Mouse (Mus musculus): Measurements from ENCODE around the gene Slc16a11.

Gene Slc16a11

GRCm38 (mm10) chr11:70177647-70178046 is 34.9 kb upstream of the Slc16a11 start:
- H3K27me3 ChIP-seq (ENCODE audit: insufficient read depth, low read length), result peaks cover 3% of the 10 kb centered on the region; the same call in 1 of the 2 replicates
- TF ChIP-seq NANOG (IDR thresholded peaks at IDR 0.05; ENCODE audit: borderline replicate concordance, low read length) (no peak), POU5F1 (IDR thresholded peaks at IDR 0.05; ENCODE audit: borderline replicate concordance, low read length) (no peak), CTCF (conservative IDR thresholded peaks at IDR 0.05; ENCODE audit: low read length) (peak; percentile 92)
- no peak overlapping the region for H3K4me3 ChIP-seq (replicated peaks; ENCODE audit: low read length)
- no peaks in the 10 kb centered on the region for H3K4me1 ChIP-seq (replicated peaks; ENCODE audit: low read depth, low read length)
- no peaks in the 10 kb centered on the region for H3K36me3 ChIP-seq (ENCODE audit: insufficient read depth, low read length)
- H3K9me3 ChIP-seq (ENCODE audit: low read length), result no peaks in the 10 kb centered on the region

- H3K9me3 ChIP-seq (ENCODE audit: low read length), result no peaks in the 10 kb centered on the region
- H3K4me1 ChIP-seq (replicated peaks; ENCODE audit: low read depth, low read length), result no peaks in the 10 kb centered on the region
- TF ChIP-seq NANOG (IDR thresholded peaks at IDR 0.05; ENCODE audit: borderline replicate concordance, low read length) (no peak), POU5F1 (IDR thresholded peaks at IDR 0.05; ENCODE audit: borderline replicate concordance, low read length) (no peak), CTCF (conservative IDR thresholded peaks at IDR 0.05; ENCODE audit: low read length) (no peak)
- H3K4me3 ChIP-seq (replicated peaks; ENCODE audit: low read length), result no peak overlapping the region
- H3K27me3 ChIP-seq (ENCODE audit: insufficient read depth, low read length), result peaks cover 3% of the 10 kb centered on the region; the same call in 1 of the 2 replicates
- no peaks in the 10 kb centered on the region for H3K36me3 ChIP-seq (ENCODE audit: insufficient read depth, low read length)
Observed at GRCm38 (mm10) chr11:70178311-70178710, 34.2 kb upstream of the Slc16a11 start.

- TF ChIP-seq NANOG (IDR thresholded peaks at IDR 0.05; ENCODE audit: borderline replicate concordance, low read length) (no peak), POU5F1 (IDR thresholded peaks at IDR 0.05; ENCODE audit: borderline replicate concordance, low read length) (no peak), CTCF (conservative IDR thresholded peaks at IDR 0.05; ENCODE audit: low read length) (no peak)
- H3K4me1 ChIP-seq (replicated peaks; ENCODE audit: low read depth, low read length), result no peaks in the 10 kb centered on the region
Observed at GRCm38 (mm10) chr11:70178756-70179155, 33.8 kb upstream of the Slc16a11 start.

GRCm38 (mm10) chr11:70179401-70179800 is 33.2 kb upstream of the Slc16a11 start:
- peaks cover 3% of the 10 kb centered on the region; the same call in 1 of the 2 replicates for H3K27me3 ChIP-seq (ENCODE audit: insufficient read depth, low read length)
- TF ChIP-seq CTCF (conservative IDR thresholded peaks at IDR 0.05; ENCODE audit: low read length) (peak; percentile 46), POU5F1 (IDR thresholded peaks at IDR 0.05; ENCODE audit: borderline replicate concordance, low read length) (no peak)
- H3K4me3 ChIP-seq (replicated peaks; ENCODE audit: low read length), result no peak overlapping the region
- no peaks in the 10 kb centered on the region for H3K9me3 ChIP-seq (ENCODE audit: low read length)
- H3K4me1 ChIP-seq (replicated peaks; ENCODE audit: low read depth, low read length), result no peaks in the 10 kb centered on the region
- no peaks in the 10 kb centered on the region for H3K36me3 ChIP-seq (ENCODE audit: insufficient read depth, low read length)

More at GRCm38 (mm10) chr11:70178756-70179155, 33.8 kb upstream of the Slc16a11 start:
- no peaks in the 10 kb centered on the region for H3K9me3 ChIP-seq (ENCODE audit: low read length)
- no peak overlapping the region for H3K4me3 ChIP-seq (replicated peaks; ENCODE audit: low read length)
- no peaks in the 10 kb centered on the region for H3K36me3 ChIP-seq (ENCODE audit: insufficient read depth, low read length)
- peaks cover 3% of the 10 kb centered on the region; the same call in 1 of the 2 replicates for H3K27me3 ChIP-seq (ENCODE audit: insufficient read depth, low read length)

GRCm38 (mm10) chr11:70180496-70180895 is 32.1 kb upstream of the Slc16a11 start:
- Histone ChIP-seq H3K9me3 (ENCODE audit: low read length) (no peaks in the 10 kb centered on the region), H3K4me3 (replicated peaks; ENCODE audit: low read length) (no peak overlapping the region), H3K27me3 (ENCODE audit: insufficient read depth, low read length) (peaks cover 3% of the 10 kb centered on the region; the same call in 1 of the 2 replicates), H3K4me1 (replicated peaks; ENCODE audit: low read depth, low read length) (no peaks in the 10 kb centered on the region), H3K36me3 (ENCODE audit: insufficient read depth, low read length) (no peaks in the 10 kb centered on the region)
- TF ChIP-seq NANOG (IDR thresholded peaks at IDR 0.05; ENCODE audit: borderline replicate concordance, low read length) (no peak), CTCF (conservative IDR thresholded peaks at IDR 0.05; ENCODE audit: low read length) (no peak), POU5F1 (IDR thresholded peaks at IDR 0.05; ENCODE audit: borderline replicate concordance, low read length) (no peak)

GRCm38 (mm10) chr11:70185120-70185519 is 27.4 kb upstream of the Slc16a11 start:
- TF ChIP-seq POU5F1 (IDR thresholded peaks at IDR 0.05; ENCODE audit: borderline replicate concordance, low read length), result no peak
- no peak for TF ChIP-seq NANOG (IDR thresholded peaks at IDR 0.05; ENCODE audit: borderline replicate concordance, low read length)
- H3K4me1 ChIP-seq (replicated peaks; ENCODE audit: low read depth, low read length), result peaks cover 10% of the 10 kb centered on the region
- H3K4me3 ChIP-seq (replicated peaks; ENCODE audit: low read length), result no peak overlapping the region
- no peaks in the 10 kb centered on the region for H3K27me3 ChIP-seq (ENCODE audit: insufficient read depth, low read length)
- no peaks in the 10 kb centered on the region for H3K9me3 ChIP-seq (ENCODE audit: low read length)
- H3K36me3 ChIP-seq (ENCODE audit: insufficient read depth, low read length), result no peaks in the 10 kb centered on the region

GRCm38 (mm10) chr11:70189319-70190134 is 23.0 kb upstream of the Slc16a11 start:
- peaks cover 10% of the 10 kb centered on the region for H3K4me1 ChIP-seq (replicated peaks; ENCODE audit: low read depth, low read length)

GRCm38 (mm10) chr11:70191188-70191587 is 21.4 kb upstream of the Slc16a11 start:
- no peaks in the 10 kb centered on the region for H3K36me3 ChIP-seq (ENCODE audit: insufficient read depth, low read length)
- no peaks in the 10 kb centered on the region for H3K27me3 ChIP-seq (ENCODE audit: insufficient read depth, low read length)
- H3K4me1 ChIP-seq (replicated peaks; ENCODE audit: low read depth, low read length), result peaks cover 10% of the 10 kb centered on the region
- no peak for TF ChIP-seq POU5F1 (IDR thresholded peaks at IDR 0.05; ENCODE audit: borderline replicate concordance, low read length)
- no peak for TF ChIP-seq NANOG (IDR thresholded peaks at IDR 0.05; ENCODE audit: borderline replicate concordance, low read length)
- no peak for TF ChIP-seq CTCF (conservative IDR thresholded peaks at IDR 0.05; ENCODE audit: low read length)
- H3K4me3 ChIP-seq (replicated peaks; ENCODE audit: low read length), result no peak overlapping the region
- H3K9me3 ChIP-seq (ENCODE audit: low read length), result no peaks in the 10 kb centered on the region; the same call in 1 of the 2 replicates

More at GRCm38 (mm10) chr11:70189319-70190134, 23.0 kb upstream of the Slc16a11 start:
- H3K9me3 ChIP-seq (ENCODE audit: low read length), result no peaks in the 10 kb centered on the region
- no peaks in the 10 kb centered on the region for H3K27me3 ChIP-seq (ENCODE audit: insufficient read depth, low read length)
- H3K4me3 ChIP-seq (replicated peaks; ENCODE audit: low read length), result no peak overlapping the region
- H3K36me3 ChIP-seq (ENCODE audit: insufficient read depth, low read length), result no peaks in the 10 kb centered on the region
- TF ChIP-seq NANOG (IDR thresholded peaks at IDR 0.05; ENCODE audit: borderline replicate concordance, low read length) (no peak), CTCF (conservative IDR thresholded peaks at IDR 0.05; ENCODE audit: low read length) (no peak), POU5F1 (IDR thresholded peaks at IDR 0.05; ENCODE audit: borderline replicate concordance, low read length) (no peak)
